In genomic region chr3:60928910-60929309, GRCm38 (mm10) we compare ENCODE assay signal across 22 mouse cellular contexts.
DNase-seq lines count a peak whose midpoint lies in the region; ATAC-seq and TF ChIP-seq lines count a peak whose summit lies in the region.
"Had no signal": no experiment of that assay in that cellular context is flagged by ENCODE, and none has a peak within 500 bp of the region (broad histone marks: within the 10 kb centered on the region; RNA-seq: fewer than 3 reads in every experiment).

No protein-coding gene starts in this region.

- peak; percentile 4 to 5 for DNase-seq in cerebellum, postnatal 10 days
- DNase-seq in liver, postnatal 0 days, result no peak
- DNase-seq in liver, embryonic 11.5 days (ENCODE audit: low spot score), result no peak
- peak; percentile 51 for DNase-seq in A20 (ENCODE audit: low read depth, low spot score)
- DNase-seq in testis, postnatal 10 days (ENCODE audit: low spot score), result no peak
- DNase-seq: adrenal gland, postnatal 14 days; cerebellum, adult 9-11 months; gastrocnemius, postnatal 36 days; kidney, adult 9 months; kidney, postnatal 14 days; liver; thymus, postnatal 14 days had no signal

- no peak overlapping the region for H3K4me2 ChIP-seq in liver, postnatal 0 days (ENCODE audit: low read depth, low read length)
- no peak overlapping the region for H3K4me2 ChIP-seq in liver, embryonic 11.5 days
- H3K4me2 ChIP-seq: embryonic facial prominence, embryonic 13.5 days; forebrain, embryonic 13.5 days; hindbrain, embryonic 15.5 days; midbrain, embryonic 15.5 days; neural tube, embryonic 13.5 days had no signal

- no peak for TF ChIP-seq EP300 in liver, postnatal 0 days (IDR thresholded peaks at IDR 0.05; ENCODE audit: low read depth)

- no peaks in the 10 kb centered on the region for H3K36me3 ChIP-seq in liver, postnatal 0 days (replicated peaks; ENCODE audit: insufficient read depth, low read length)
- H3K36me3 ChIP-seq in liver, embryonic 11.5 days (ENCODE audit: control insufficient read depth, insufficient read depth, low read length), result no peaks in the 10 kb centered on the region
- H3K36me3 ChIP-seq: embryonic facial prominence, embryonic 13.5 days; heart, embryonic 10.5 days; hindbrain, embryonic 15.5 days; limb, embryonic 10.5 days; midbrain, embryonic 15.5 days; neural tube, embryonic 13.5 days had no signal

- no peak for TF ChIP-seq CTCF in liver, postnatal 0 days (IDR thresholded peaks at IDR 0.05; ENCODE audit: low read depth)

- H3K9me3 ChIP-seq in liver, postnatal 0 days (ENCODE audit: low read length), result no peaks in the 10 kb centered on the region
- no peaks in the 10 kb centered on the region for H3K9me3 ChIP-seq in liver, embryonic 11.5 days (ENCODE audit: control insufficient read depth, low read length)
- H3K9me3 ChIP-seq: embryonic facial prominence, embryonic 13.5 days; forebrain, embryonic 13.5 days; heart, embryonic 10.5 days; hindbrain, embryonic 15.5 days; limb, embryonic 10.5 days; midbrain, embryonic 15.5 days; neural tube, embryonic 13.5 days had no signal

- H3K4me1 ChIP-seq in liver, postnatal 0 days (ENCODE audit: insufficient read depth), result no peaks in the 10 kb centered on the region
- H3K4me1 ChIP-seq in liver, embryonic 11.5 days (replicated peaks; ENCODE audit: control insufficient read depth, insufficient read depth, low read length), result no peaks in the 10 kb centered on the region
- H3K4me1 ChIP-seq: embryonic facial prominence, embryonic 13.5 days; forebrain, embryonic 13.5 days; hindbrain, embryonic 15.5 days; limb, embryonic 10.5 days; midbrain, embryonic 15.5 days; neural tube, embryonic 13.5 days had no signal

- H3K27ac ChIP-seq in liver, postnatal 0 days (ENCODE audit: low read depth), result no peak overlapping the region
- no peak overlapping the region for H3K27ac ChIP-seq in liver, embryonic 11.5 days (ENCODE audit: low read depth, low read length)
- H3K27ac ChIP-seq: embryonic facial prominence, embryonic 13.5 days; forebrain, embryonic 13.5 days; heart, embryonic 10.5 days; hindbrain, embryonic 15.5 days; limb, embryonic 10.5 days; midbrain, embryonic 15.5 days; neural tube, embryonic 13.5 days had no signal

- H3K9ac ChIP-seq in liver, postnatal 0 days (replicated peaks), result no peak overlapping the region
- no peak overlapping the region for H3K9ac ChIP-seq in liver, embryonic 11.5 days (ENCODE audit: low read depth, low read length)
- H3K9ac ChIP-seq: embryonic facial prominence, embryonic 13.5 days; forebrain, embryonic 13.5 days; hindbrain, embryonic 15.5 days; midbrain, embryonic 15.5 days; neural tube, embryonic 13.5 days had no signal

- no peaks in the 10 kb centered on the region for H3K27me3 ChIP-seq in liver, postnatal 0 days (ENCODE audit: insufficient read depth, low read length)
- no peaks in the 10 kb centered on the region for H3K27me3 ChIP-seq in liver, embryonic 11.5 days (replicated peaks; ENCODE audit: control insufficient read depth, insufficient read depth, low read length)
- H3K27me3 ChIP-seq: embryonic facial prominence, embryonic 13.5 days; forebrain, embryonic 13.5 days; hindbrain, embryonic 15.5 days; midbrain, embryonic 15.5 days; neural tube, embryonic 13.5 days had no signal

- H3K4me3 ChIP-seq in liver, postnatal 0 days (ENCODE audit: low read depth, low read length), result no peak overlapping the region
- no peak overlapping the region for H3K4me3 ChIP-seq in liver, embryonic 11.5 days (ENCODE audit: low read depth, low read length)
- H3K4me3 ChIP-seq: embryonic facial prominence, embryonic 13.5 days; forebrain, embryonic 13.5 days; heart, embryonic 10.5 days; hindbrain, embryonic 15.5 days; limb, embryonic 10.5 days; midbrain, embryonic 15.5 days; myocyte; neural tube, embryonic 13.5 days had no signal

- ATAC-seq in cerebellum, adult (ENCODE audit: insufficient number of reproducible peaks, low FRiP score, low TSS enrichment), result no peak
- peak; percentile 17; the same call in 1 of the 2 replicates for ATAC-seq in liver, postnatal 0 days
- no peak for ATAC-seq in liver, embryonic 11.5 days (replicated peaks; ENCODE audit: low FRiP score)
- ATAC-seq in monocyte, adult 5-6 weeks (replicated peaks; ENCODE audit: insufficient number of reproducible peaks, low FRiP score, low TSS enrichment, poor library complexity, severe bottlenecking), result peak; percentile 68
- ATAC-seq: forebrain, embryonic 13.5 days; midbrain, embryonic 15.5 days had no signal

- 55% methylated on average over 4 of the region's 4 CpGs for WGBS in liver, postnatal 0 days (ENCODE audit: insufficient replicate concordance)
- 54% methylated on average over 4 of the region's 4 CpGs for WGBS in liver, embryonic 11.5 days

Comparison
In these comparisons a context has a peak if more than half of its experiments do, and no peak if none do; other contexts are left out.
1. ATAC-seq: peak in liver, postnatal 0 days (single experiment) and monocyte, adult 5-6 weeks (single experiment); none in cerebellum, adult (single experiment) and liver, embryonic 11.5 days (single experiment).
2. DNase-seq: peak in cerebellum, postnatal 10 days (2 of 2) and A20 (single experiment); none in liver, postnatal 0 days (single experiment), liver, embryonic 11.5 days (single experiment) and testis, postnatal 10 days (single experiment).